Mouse (Mus musculus): ENCODE results near the gene Mnx1.
"Not testable (repeated sequence)": the region's sequence is repeated elsewhere in the genome, so short reads cannot be mapped to it uniquely, and the experiment has no call there.

Mnx1 gene

GRCm38 (mm10) chr5:29468351-29469065, 9.8 kb downstream of the Mnx1 start:
- no peak for DNase-seq (ENCODE audit: low spot score)

DNA sequence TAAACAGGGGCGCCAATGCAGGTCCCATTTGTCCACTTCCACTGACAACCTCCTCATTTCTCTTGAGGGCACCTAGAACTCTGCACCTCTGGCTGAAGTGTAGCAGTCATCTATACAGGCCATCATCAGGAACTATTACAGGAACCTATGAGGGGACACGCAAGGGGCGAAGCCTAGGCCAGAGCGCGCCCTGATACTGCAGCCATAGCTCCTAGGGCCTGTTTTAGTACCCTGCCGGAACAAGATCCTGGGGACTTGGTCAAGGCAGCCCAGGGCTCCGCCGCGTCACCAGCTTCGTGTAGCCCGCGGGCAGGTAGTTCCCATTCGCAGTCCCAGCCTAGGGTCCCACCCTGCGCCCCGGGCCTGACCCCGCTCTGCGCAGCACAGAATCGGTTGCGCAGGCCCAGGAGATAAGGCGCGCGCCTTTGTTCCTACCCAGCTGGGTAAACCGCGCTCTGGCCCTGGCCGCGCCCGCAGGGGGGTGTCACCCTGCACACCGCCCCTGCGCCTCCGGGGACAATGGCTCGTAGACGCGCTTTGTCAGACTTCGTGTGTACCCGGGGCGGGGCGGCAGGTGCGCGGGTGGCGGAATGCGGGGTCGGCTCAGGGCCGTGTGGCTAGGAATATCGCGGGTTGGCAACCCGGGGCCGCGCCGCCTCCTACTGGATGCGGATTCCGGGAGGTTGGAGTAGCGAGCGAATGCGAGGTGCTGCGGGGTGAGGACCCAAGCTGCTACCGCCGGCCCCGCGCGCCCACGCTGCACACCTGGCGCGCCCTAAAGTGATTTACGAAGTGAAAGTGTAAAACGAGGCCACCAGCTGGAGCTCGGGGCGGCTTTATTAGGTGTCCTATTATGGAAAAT, 10.6 kb downstream of the Mnx1 start:
- peak; percentile 11 for DNase-seq (ENCODE audit: low spot score)

DNA sequence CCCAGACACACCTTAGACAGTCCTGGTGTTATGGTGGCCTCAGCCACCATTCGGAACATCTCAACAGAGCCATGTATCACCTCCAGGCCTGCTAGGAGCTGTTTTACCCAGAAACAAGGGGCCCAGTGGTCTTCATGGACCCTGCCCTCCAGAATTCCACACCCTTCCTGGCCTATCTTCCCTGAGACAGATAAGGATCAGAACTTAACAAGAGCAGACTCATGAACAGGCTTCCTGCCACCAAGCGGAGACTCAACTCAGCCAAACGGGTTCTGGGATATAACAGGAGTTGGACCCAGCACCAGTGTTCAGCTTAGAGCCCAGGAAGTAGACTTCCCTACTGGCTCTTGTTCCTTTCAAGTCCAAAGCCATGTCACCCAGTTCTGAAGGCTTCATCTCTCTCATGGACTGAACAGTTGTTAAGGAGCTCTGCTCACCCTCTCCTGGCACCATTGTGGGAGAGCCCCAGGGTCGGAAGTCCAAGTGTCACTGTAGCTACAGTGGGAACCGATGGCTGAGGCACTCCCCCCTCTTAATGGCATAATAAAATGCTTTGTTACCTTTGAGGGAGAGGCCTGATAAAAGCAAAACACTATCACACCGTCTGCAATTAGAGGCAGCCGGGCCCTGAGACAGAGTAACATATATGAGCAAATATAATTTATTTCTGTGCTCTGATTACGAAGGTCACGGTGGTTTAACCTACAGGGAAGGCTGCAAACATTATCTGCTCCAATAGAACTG, 15.2 kb downstream of the Mnx1 start:
- no peak for DNase-seq (ENCODE audit: low spot score)

DNA sequence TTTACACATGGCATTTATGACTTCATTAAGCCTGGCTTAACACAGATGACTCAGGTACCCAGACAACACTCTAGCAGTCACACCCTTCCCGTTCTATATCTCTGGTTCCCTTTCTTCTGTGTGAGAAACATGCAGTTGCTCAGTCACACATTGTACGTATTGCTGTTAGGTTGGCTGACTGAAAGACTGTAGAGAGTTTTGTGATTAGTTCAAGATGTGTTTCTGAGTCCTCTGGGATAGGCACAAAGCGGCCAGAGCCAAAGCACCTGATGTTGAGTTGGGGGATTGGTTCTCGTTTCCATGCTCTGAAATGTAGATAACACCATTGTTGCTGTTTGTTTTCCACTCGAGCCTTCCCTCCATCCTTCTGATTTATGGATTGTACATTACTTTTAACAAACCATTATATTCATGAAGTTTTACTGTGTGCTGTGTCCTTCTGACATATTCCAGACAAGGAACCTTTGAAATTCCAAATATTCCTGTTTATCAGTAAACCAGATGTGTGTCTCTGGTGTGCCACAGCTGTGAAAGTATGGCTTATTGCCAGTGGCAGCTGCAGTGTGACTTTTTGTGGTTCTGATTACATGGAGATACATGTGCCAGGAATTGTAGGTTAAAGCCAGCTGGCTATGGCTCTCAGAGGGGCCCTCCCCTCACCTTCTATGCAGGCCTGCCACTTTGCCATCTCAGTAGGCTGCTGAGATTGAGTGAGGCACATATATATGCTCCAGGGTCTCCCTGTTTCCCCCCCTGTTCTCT, 21.2 kb downstream of the Mnx1 start:
- no peak for DNase-seq (ENCODE audit: low spot score)

DNA sequence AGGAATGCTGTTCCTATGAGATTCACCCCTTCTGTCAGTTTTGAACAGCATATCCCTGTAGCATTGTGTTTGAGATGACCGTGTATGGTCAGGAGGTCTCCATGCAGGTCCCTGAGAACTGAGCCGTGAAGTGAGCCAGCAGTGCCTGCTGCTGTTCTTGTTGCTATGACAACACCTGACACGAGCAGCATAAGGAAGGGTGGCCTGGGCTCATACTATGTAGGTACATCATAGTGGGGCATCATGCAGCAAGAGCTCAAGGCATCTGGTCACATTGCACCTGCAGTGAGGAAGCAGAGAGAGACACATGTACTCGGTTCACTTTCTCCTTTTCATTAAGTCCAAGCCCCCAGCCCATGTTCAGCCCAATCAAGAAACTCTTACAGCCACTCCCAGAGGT, 25.9 kb downstream of the Mnx1 start:
- DNase-seq (ENCODE audit: low spot score) = no peak

GRCm38 (mm10) chr5:29445275-29445674, 33.0 kb downstream of the Mnx1 start:
- no peak for DNase-seq (ENCODE audit: low spot score)

DNA sequence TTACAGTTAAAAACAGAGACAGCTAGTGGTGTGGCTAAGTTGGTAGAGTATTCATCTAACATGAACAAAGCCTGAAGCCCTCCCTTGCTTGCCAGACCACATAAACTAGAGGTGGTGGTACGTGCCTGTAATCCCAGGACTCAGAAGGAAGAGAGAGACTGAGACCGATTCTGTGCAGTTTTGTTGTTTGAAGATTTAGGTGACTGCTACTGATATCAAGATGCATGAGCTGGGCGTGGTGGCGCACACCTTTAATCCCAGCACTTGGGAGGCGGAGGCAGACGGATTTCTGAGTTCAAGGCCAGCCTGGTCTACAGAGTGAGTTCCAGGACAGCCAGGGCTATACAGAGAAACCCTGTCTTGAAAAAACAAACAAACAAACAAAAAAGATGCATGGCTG, 41.5 kb downstream of the Mnx1 start:
- not testable (repeated sequence) for DNase-seq (ENCODE audit: low spot score)

GRCm38 (mm10) chr5:29435491-29435890, 42.8 kb downstream of the Mnx1 start:
- no peak for DNase-seq (ENCODE audit: low spot score)

- DNase-seq (ENCODE audit: low spot score) = no peak
Observed at GRCm38 (mm10) chr5:29434872-29435358, 43.4 kb downstream of the Mnx1 start.

DNA sequence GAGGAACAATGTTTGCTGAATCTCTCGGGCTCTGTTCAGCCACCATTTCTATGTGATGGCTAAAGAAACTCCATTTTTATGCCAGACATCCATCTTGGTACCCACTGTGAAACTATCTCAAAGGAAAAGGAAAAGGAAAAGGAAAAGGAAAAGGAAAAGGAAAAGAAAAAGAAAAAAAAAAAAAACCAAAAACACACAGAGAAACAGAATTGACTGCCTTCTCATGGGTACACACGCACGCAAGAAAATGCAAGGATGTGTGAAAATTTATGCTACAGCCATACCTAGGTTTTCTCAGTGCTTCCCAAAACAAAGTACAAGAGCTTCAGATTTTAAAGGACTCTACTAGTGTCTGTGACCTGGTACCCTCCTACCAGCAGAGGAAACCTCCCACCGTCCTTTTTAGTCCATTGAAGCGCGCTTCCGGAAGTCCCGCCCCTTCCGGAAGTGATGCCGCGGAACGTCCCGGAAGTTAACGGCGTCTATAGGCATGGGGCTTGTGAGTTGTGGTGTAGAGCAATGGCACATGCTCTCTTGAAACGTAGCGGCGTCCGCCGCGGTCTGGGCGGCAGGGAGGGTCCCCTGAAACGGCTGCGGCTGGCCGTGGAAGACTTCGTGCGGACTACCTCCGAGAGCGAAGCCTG, 43.9 kb downstream of the Mnx1 start, which contains the start of gene Nom1:
Gene Nom1, plus strand, starts transcription at position 437 of the 644 bp plus-strand sequence.
- peak; percentile 90 for DNase-seq (ENCODE audit: low spot score)

- not testable (repeated sequence) for DNase-seq (ENCODE audit: low spot score)
Observed at GRCm38 (mm10) chr5:29423330-29423729, 54.9 kb downstream of the Mnx1 start.
